Comparison of ENCODE assay signal across 15 mouse cellular contexts in genomic region chr17:26601514-26601913, GRCm38 (mm10). TPM values are rescaled to one million over a fixed set of nuclear protein-coding genes. Genes with fewer than 3 reads are reported as not detected.
A peak's percentile ranks its signal among the peaks of the same experiment; 100 is the strongest.
DNase-seq lines count a peak whose midpoint lies in the region; ATAC-seq and TF ChIP-seq lines count a peak whose summit lies in the region.
"Had no signal": no experiment of that assay in that cellular context is flagged by ENCODE, and none has a peak within 500 bp of the region (broad histone marks: within the 10 kb centered on the region; RNA-seq: fewer than 3 reads in every experiment).

No protein-coding gene starts in this region.

- H3K9me3 ChIP-seq in kidney, embryonic 15.5 days (replicated peaks), result no peaks in the 10 kb centered on the region
- H3K9me3 ChIP-seq in CH12.LX (replicated peaks; ENCODE audit: low read length), result no peaks in the 10 kb centered on the region
- H3K9me3 ChIP-seq in liver, embryonic 16.5 days (replicated peaks; ENCODE audit: control insufficient read depth, low read length), result no peaks in the 10 kb centered on the region
- H3K9me3 ChIP-seq: G1E had no signal

- peaks cover 11% of the 10 kb centered on the region for H3K36me3 ChIP-seq in kidney, embryonic 15.5 days
- peaks cover 2 to 86% of the 10 kb centered on the region in 2 experiments for H3K36me3 ChIP-seq in CH12.LX (replicated peaks in 1 of 2; ENCODE audit: control insufficient read depth in 1 of 2, insufficient read depth in 1 of 2, low read length in 1 of 2)
- no peaks in the 10 kb centered on the region for H3K36me3 ChIP-seq in liver, embryonic 16.5 days (ENCODE audit: control insufficient read depth, insufficient read depth)

- H3K79me2 ChIP-seq in CH12.LX (replicated peaks; ENCODE audit: control insufficient read depth, extremely low read depth, insufficient read depth, poor library complexity, severe bottlenecking), result peaks cover 4% of the 10 kb centered on the region

- peaks cover 47% of the 10 kb centered on the region for H3K4me1 ChIP-seq in kidney, embryonic 15.5 days
- H3K4me1 ChIP-seq in CH12.LX (ENCODE audit: control insufficient read depth in 1 of 2, insufficient read depth in 2 of 2), result peaks cover 43 to 81% of the 10 kb centered on the region in 2 experiments
- H3K4me1 ChIP-seq in bone marrow, adult 2 months (ENCODE audit: control insufficient read depth, insufficient read depth, low read length), result peaks cover 10% of the 10 kb centered on the region
- H3K4me1 ChIP-seq in liver, embryonic 16.5 days (ENCODE audit: control insufficient read depth, low read depth, low read length), result peaks cover 23% of the 10 kb centered on the region

- no peak for TF ChIP-seq RAD21 in CH12.LX (IDR thresholded peaks at IDR 0.05; ENCODE audit: low read depth, low read length)

- H3K4me3 ChIP-seq in kidney, embryonic 15.5 days (replicated peaks), result no peak overlapping the region
- peak overlapping the region in 1 of 3 experiments; percentile 15 for H3K4me3 ChIP-seq in CH12.LX (replicated peaks in 1 of 3; ENCODE audit: low read depth in 2 of 3, low read length in 2 of 3, poor library complexity in 1 of 3)
- H3K4me3 ChIP-seq in bone marrow, adult 2 months (replicated peaks; ENCODE audit: control insufficient read depth, low read depth, low read length), result no peak overlapping the region
- no peak overlapping the region for H3K4me3 ChIP-seq in liver, embryonic 16.5 days (ENCODE audit: low read depth, low read length)
- H3K4me3 ChIP-seq: myocyte had no signal

- H3K27ac ChIP-seq in kidney, embryonic 15.5 days, result peak overlapping the region; percentile 76; the same call in 1 of the 2 replicates
- peak overlapping the region; percentile 47 for H3K27ac ChIP-seq in CH12.LX (ENCODE audit: insufficient read depth, low read depth)
- peak overlapping the region; percentile 1; the same call in 1 of the 2 replicates for H3K27ac ChIP-seq in bone marrow, adult 2 months (ENCODE audit: control insufficient read depth, insufficient read depth, low read depth, low read length, poor library complexity)
- H3K27ac ChIP-seq in liver, embryonic 16.5 days (ENCODE audit: low read length), result peak overlapping the region; percentile 66

- TF ChIP-seq POLR2A in CH12.LX (IDR thresholded peaks at IDR 0.05; ENCODE audit: low read depth, low read length), result no peak
- TF ChIP-seq POLR2A in bone marrow, adult 2 months (IDR thresholded peaks at IDR 0.05; ENCODE audit: borderline replicate concordance, control insufficient read depth, low read depth, low read length), result no peak

- DNase-seq in kidney, adult 8-10 months, result no peak
- no peak for DNase-seq in CH12.LX (ENCODE audit: extremely low read depth)
- no peak for DNase-seq in retina, embryonic 14.5 days (ENCODE audit: low spot score)
- DNase-seq in retina, postnatal 1 day, result no peak
- DNase-seq in layer of hippocampus, adult 11-12 months (ENCODE audit: low spot score), result no peak
- DNase-seq: adrenal gland, adult 8-10 months; cerebellum, postnatal 14 days; gastrocnemius, postnatal 36 days; spleen, adult 18-20 months; thymus, postnatal 36 days had no signal

- dilution Hi-C loops in CH12.LX (cut with MboI; ENCODE audit: extremely low pct_ligation_motif_present, extremely low pct_unique_long_range_greater_than_20kb, low sequenced_read_pairs), result no loop called here

- no peak for TF ChIP-seq EP300 in CH12.LX (IDR thresholded peaks at IDR 0.05; ENCODE audit: low read length)

- ATAC-seq in kidney, embryonic 15.5 days (replicated peaks; ENCODE audit: low FRiP score), result no peak
- no peak for ATAC-seq in liver, embryonic 16.5 days (ENCODE audit: low read depth)

- H3K9ac ChIP-seq in kidney, embryonic 15.5 days, result no peak overlapping the region
- peak overlapping the region; percentile 10 for H3K9ac ChIP-seq in CH12.LX (ENCODE audit: insufficient read depth, low read depth)
- H3K9ac ChIP-seq in liver, embryonic 16.5 days (ENCODE audit: low read depth, low read length), result no peak overlapping the region; the same call in 1 of the 2 replicates

- no peak overlapping the region for H3K4me2 ChIP-seq in kidney, embryonic 15.5 days
- H3K4me2 ChIP-seq in CH12.LX (ENCODE audit: insufficient read depth, low read depth, poor library complexity, severe bottlenecking), result no peak overlapping the region
- no peak overlapping the region for H3K4me2 ChIP-seq in liver, embryonic 16.5 days (ENCODE audit: low read depth, low read length)

- TF ChIP-seq CTCF in CH12.LX (conservative IDR thresholded peaks at IDR 0.05 in 1 of 2, IDR thresholded peaks at IDR 0.05 in 1 of 2; ENCODE audit: low read depth in 2 of 2, low read length in 2 of 2), result no peak
- TF ChIP-seq CTCF in bone marrow, adult 2 months (IDR thresholded peaks at IDR 0.05; ENCODE audit: control insufficient read depth, insufficient read depth, low read length), result no peak

- in situ Hi-C loops in CH12.LX (cut with MboI; ENCODE audit: low pct_ligation_motif_present, low pct_unique_long_range_greater_than_20kb, low sequenced_read_pairs), result no loop called here

- H3K27me3 ChIP-seq in kidney, embryonic 15.5 days, result no peaks in the 10 kb centered on the region
- H3K27me3 ChIP-seq in CH12.LX (replicated peaks), result no peaks in the 10 kb centered on the region
- H3K27me3 ChIP-seq in liver, embryonic 16.5 days (ENCODE audit: control insufficient read depth, insufficient read depth, low read depth, low read length), result no peaks in the 10 kb centered on the region

- 63% methylated on average over 6 of the region's 6 CpGs for WGBS in kidney, embryonic 15.5 days
- 54% methylated on average over 6 of the region's 6 CpGs for WGBS in bone marrow, adult 2 months
- 62% methylated on average over 6 of the region's 6 CpGs for WGBS in liver, embryonic 16.5 days (ENCODE audit: insufficient replicate concordance)

TF ChIP-seq in CH12.LX, 34 proteins besides CTCF, POLR2A, EP300 and RAD21:
- TF ChIP-seq GABPA (IDR thresholded peaks at IDR 0.05; ENCODE audit: insufficient replicate concordance, low read depth, low read length) (no peak), RCOR1 (conservative IDR thresholded peaks at IDR 0.05; ENCODE audit: low read depth, low read length) (no peak), NELFE (IDR thresholded peaks at IDR 0.05; ENCODE audit: low read depth, low read length) (no peak), SMC3 (IDR thresholded peaks at IDR 0.05; ENCODE audit: low read depth, low read length) (no peak), MAZ (IDR thresholded peaks at IDR 0.05; ENCODE audit: low read depth, low read length) (no peak)

RNA-seq across cellular contexts. Expression of gene Dusp1, which starts 39.6 kb away (rescaled TPM):
- polyA plus RNA-seq in kidney, embryonic 15.5 days (2015; fragmentation: Nextera tagmentation; extraction: Ambion mirVana), result 23.1 and 24.8 TPM in 2 replicates
- total RNA-seq in CH12.LX (2012; rRNA removed) (3.5 and 5.6 TPM in 2 replicates), CH12.LX (2014; rRNA removed) (2.6 and 3.5 TPM in 2 replicates)
- 8.6 and 9.9 TPM in 2 replicates for polyA plus RNA-seq in CH12.LX (2012; ENCODE audit: insufficient read length, low read depth)
- 26.8 and 37.7 TPM in 2 replicates for polyA plus RNA-seq in bone marrow, adult 2 months (2011; ENCODE audit: insufficient read depth, insufficient read length, low replicate concordance, missing spikeins)
- polyA plus RNA-seq in liver, embryonic 16.5 days (2015; fragmentation: Nextera tagmentation; extraction: Ambion mirVana), result 22.7 and 25.9 TPM in 2 replicates

RNA-seq across cellular contexts. Expression of gene Ergic1, which starts 40.2 kb away (rescaled TPM):
- polyA plus RNA-seq in kidney, embryonic 15.5 days (2015; fragmentation: Nextera tagmentation; extraction: Ambion mirVana), result 124 and 131 TPM in 2 replicates
- 129 and 131 TPM in 2 replicates for total RNA-seq in CH12.LX (2012; rRNA removed)
- total RNA-seq in CH12.LX (2014; rRNA removed), result 89.5 and 93.5 TPM in 2 replicates
- 111 and 142 TPM in 2 replicates for polyA plus RNA-seq in CH12.LX (2012; ENCODE audit: insufficient read length, low read depth)
- 9.8 and 23.4 TPM in 2 replicates for polyA plus RNA-seq in bone marrow, adult 2 months (2011; ENCODE audit: insufficient read depth, insufficient read length, low replicate concordance, missing spikeins)
- polyA plus RNA-seq in liver, embryonic 16.5 days (2015; fragmentation: Nextera tagmentation; extraction: Ambion mirVana), result 36.0 and 39.0 TPM in 2 replicates

Comparison
In these comparisons a context has a peak if more than half of its experiments do, and no peak if none do; other contexts are left out.
1. H3K27ac ChIP-seq: peak in every context shown above with its lines; median percentile 76 in kidney, embryonic 15.5 days; 66 in liver, embryonic 16.5 days; 47 in CH12.LX; 1 in bone marrow, adult 2 months.